Mouse (Mus musculus): ENCODE measurements around the gene Tpra1. TPM values are rescaled to one million over a fixed set of nuclear protein-coding genes. Genes with fewer than 3 reads are reported as not detected.

Gene Tpra1
- total RNA-seq, 1 experiment, result 31.0 TPM

GRCm38 (mm10) chr6:88874868-88875508, 27.1 kb upstream of the Tpra1 start, which contains the start of gene Podxl2:
Gene Podxl2, minus strand, starts transcription at chr6:88875044.
- Histone ChIP-seq H3K36me3 (ENCODE audit: control insufficient read depth, insufficient read depth, low read length, poor library complexity, severe bottlenecking) (peaks cover under 1% of the 10 kb centered on the region; the same call in 1 of the 2 replicates), H3K4me3 (ENCODE audit: insufficient read depth in 1 of 2, low read depth in 1 of 2, low read length in 2 of 2, poor library complexity in 1 of 2, severe bottlenecking in 1 of 2) (peak within 1 kb of the TSS; percentile 66 to 85), H3K9ac (ENCODE audit: insufficient read depth, low read depth, low read length, poor library complexity, severe bottlenecking) (peak within 1 kb of the TSS; percentile 59), H3K27ac (ENCODE audit: insufficient read depth, low read depth, low read length, poor library complexity, severe bottlenecking) (no peak within 1 kb of the TSS), H3K4me1 (ENCODE audit: control insufficient read depth in 2 of 2, insufficient read depth in 2 of 2, low read length in 2 of 2, poor library complexity in 1 of 2) (peaks cover 0 to 3% of the 10 kb centered on the region in 2 experiments; a peak in 1 of 4 replicates), H3K9me3 (ENCODE audit: control insufficient read depth, insufficient read depth, low read depth, low read length) (no peaks in the 10 kb centered on the region)
- peak; percentile 41 for DNase-seq (ENCODE audit: low read depth, low spot score)
- TF ChIP-seq ZNF384 (IDR thresholded peaks at IDR 0.05; ENCODE audit: low read depth, low read length) (no peak), CHD2 (IDR thresholded peaks at IDR 0.05; ENCODE audit: low read depth, low read length) (no peak), HCFC1 (IDR thresholded peaks at IDR 0.05; ENCODE audit: borderline replicate concordance, insufficient read depth, low read length) (no peak), MAFK (IDR thresholded peaks at IDR 0.05; ENCODE audit: insufficient read depth, low read depth, low read length) (no peak), ZC3H11A (IDR thresholded peaks at IDR 0.05; ENCODE audit: borderline replicate concordance, low read depth, low read length) (no peak)
- in situ Hi-C loops (cut with MboI; ENCODE audit: low sequenced_read_pairs in 2 of 2, unreplicated experiment in 2 of 2), result loop anchor here in 1 of 2 experiments (25.0 kb wide), 1 partner anchor 963 kb away; the partner anchor contains the start of gene Hmces

GRCm38 (mm10) chr6:88879471-88879870, 22.6 kb upstream of the Tpra1 start:
- Histone ChIP-seq H3K9ac (ENCODE audit: insufficient read depth, low read depth, low read length, poor library complexity, severe bottlenecking) (no peak overlapping the region), H3K36me3 (ENCODE audit: control insufficient read depth, insufficient read depth, low read length, poor library complexity, severe bottlenecking) (peaks cover 31% of the 10 kb centered on the region), H3K9me3 (ENCODE audit: control insufficient read depth, insufficient read depth, low read depth, low read length) (no peaks in the 10 kb centered on the region), H3K4me3 (ENCODE audit: insufficient read depth in 1 of 2, low read depth in 1 of 2, low read length in 2 of 2, poor library complexity in 1 of 2, severe bottlenecking in 1 of 2) (no peak overlapping the region), H3K4me1 (ENCODE audit: control insufficient read depth in 2 of 2, insufficient read depth in 2 of 2, low read length in 2 of 2, poor library complexity in 1 of 2) (peaks cover 0 to 7% of the 10 kb centered on the region in 2 experiments; a peak in 3 of 4 replicates), H3K27ac (ENCODE audit: insufficient read depth, low read depth, low read length, poor library complexity, severe bottlenecking) (no peak overlapping the region)
- no peak for DNase-seq (ENCODE audit: low read depth, low spot score)
- no peak for TF ChIP-seq HCFC1 (IDR thresholded peaks at IDR 0.05; ENCODE audit: borderline replicate concordance, insufficient read depth, low read length)
- no peak for TF ChIP-seq ZNF384 (IDR thresholded peaks at IDR 0.05; ENCODE audit: low read depth, low read length)
- TF ChIP-seq ZC3H11A (IDR thresholded peaks at IDR 0.05; ENCODE audit: borderline replicate concordance, low read depth, low read length), result no peak
- no peak for TF ChIP-seq CHD2 (IDR thresholded peaks at IDR 0.05; ENCODE audit: low read depth, low read length)
- no peak for TF ChIP-seq MAFK (IDR thresholded peaks at IDR 0.05; ENCODE audit: insufficient read depth, low read depth, low read length)
- in situ Hi-C loops (cut with MboI; ENCODE audit: low sequenced_read_pairs in 2 of 2, unreplicated experiment in 2 of 2), result loop anchor here in 1 of 2 experiments (25.0 kb wide), 1 partner anchor 967 kb away; the partner anchor contains the start of gene Hmces

- DNase-seq (ENCODE audit: low read depth, low spot score), result no peak
- TF ChIP-seq HCFC1 (IDR thresholded peaks at IDR 0.05; ENCODE audit: borderline replicate concordance, insufficient read depth, low read length), result no peak
- TF ChIP-seq ZC3H11A (IDR thresholded peaks at IDR 0.05; ENCODE audit: borderline replicate concordance, low read depth, low read length), result no peak
- Histone ChIP-seq H3K9ac (ENCODE audit: insufficient read depth, low read depth, low read length, poor library complexity, severe bottlenecking) (no peak overlapping the region), H3K4me3 (ENCODE audit: insufficient read depth in 1 of 2, low read depth in 1 of 2, low read length in 2 of 2, poor library complexity in 1 of 2, severe bottlenecking in 1 of 2) (no peak overlapping the region), H3K4me1 (ENCODE audit: control insufficient read depth in 2 of 2, insufficient read depth in 2 of 2, low read length in 2 of 2, poor library complexity in 1 of 2) (peaks cover 0 to 13% of the 10 kb centered on the region in 2 experiments; a peak in 3 of 4 replicates), H3K36me3 (ENCODE audit: control insufficient read depth, insufficient read depth, low read length, poor library complexity, severe bottlenecking) (peaks cover 49% of the 10 kb centered on the region), H3K9me3 (ENCODE audit: control insufficient read depth, insufficient read depth, low read depth, low read length) (no peaks in the 10 kb centered on the region), H3K27ac (ENCODE audit: insufficient read depth, low read depth, low read length, poor library complexity, severe bottlenecking) (no peak overlapping the region)
- in situ Hi-C loops (cut with MboI; ENCODE audit: low sequenced_read_pairs in 2 of 2, unreplicated experiment in 2 of 2), result loop anchor here in 1 of 2 experiments (25.0 kb wide), 1 partner anchor 969 kb away; the partner anchor contains the start of gene Hmces
Measured at GRCm38 (mm10) chr6:88881334-88881733, 20.7 kb upstream of the Tpra1 start.

GRCm38 (mm10) chr6:88884195-88884594, 17.9 kb upstream of the Tpra1 start:
- H3K27ac ChIP-seq (ENCODE audit: insufficient read depth, low read depth, low read length, poor library complexity, severe bottlenecking), result peak overlapping the region; percentile 49
- DNase-seq (ENCODE audit: low read depth, low spot score), result no peak
- in situ Hi-C loops (cut with MboI; ENCODE audit: low sequenced_read_pairs in 2 of 2, unreplicated experiment in 2 of 2), result loop anchor here in 1 of 2 experiments (25.0 kb wide), 1 partner anchor 972 kb away; the partner anchor contains the start of gene Hmces
- no peak overlapping the region for H3K4me3 ChIP-seq (ENCODE audit: insufficient read depth in 1 of 2, low read depth in 1 of 2, low read length in 2 of 2, poor library complexity in 1 of 2, severe bottlenecking in 1 of 2)
- H3K9me3 ChIP-seq (ENCODE audit: control insufficient read depth, insufficient read depth, low read depth, low read length), result no peaks in the 10 kb centered on the region
- peaks cover 0 to 13% of the 10 kb centered on the region in 2 experiments; a peak in 3 of 4 replicates for H3K4me1 ChIP-seq (ENCODE audit: control insufficient read depth in 2 of 2, insufficient read depth in 2 of 2, low read length in 2 of 2, poor library complexity in 1 of 2)
- H3K9ac ChIP-seq (ENCODE audit: insufficient read depth, low read depth, low read length, poor library complexity, severe bottlenecking), result no peak overlapping the region
- peaks cover 76% of the 10 kb centered on the region for H3K36me3 ChIP-seq (ENCODE audit: control insufficient read depth, insufficient read depth, low read length, poor library complexity, severe bottlenecking)
- TF ChIP-seq HCFC1 (IDR thresholded peaks at IDR 0.05; ENCODE audit: borderline replicate concordance, insufficient read depth, low read length) (no peak), ZNF384 (IDR thresholded peaks at IDR 0.05; ENCODE audit: low read depth, low read length) (no peak), MAFK (IDR thresholded peaks at IDR 0.05; ENCODE audit: insufficient read depth, low read depth, low read length) (no peak), ZC3H11A (IDR thresholded peaks at IDR 0.05; ENCODE audit: borderline replicate concordance, low read depth, low read length) (no peak), CHD2 (IDR thresholded peaks at IDR 0.05; ENCODE audit: low read depth, low read length) (no peak)

Data from ES-E14 (cell line).